Mouse (Mus musculus): ENCODE measurements around the gene Mixl1.

Gene Mixl1

GRCm38 (mm10) chr1:180696626-180697352 lies at the start of gene Mixl1:
Mixl1 (minus strand) TSS chr1:180697034.
- peak; percentile 63 for DNase-seq

DNA sequence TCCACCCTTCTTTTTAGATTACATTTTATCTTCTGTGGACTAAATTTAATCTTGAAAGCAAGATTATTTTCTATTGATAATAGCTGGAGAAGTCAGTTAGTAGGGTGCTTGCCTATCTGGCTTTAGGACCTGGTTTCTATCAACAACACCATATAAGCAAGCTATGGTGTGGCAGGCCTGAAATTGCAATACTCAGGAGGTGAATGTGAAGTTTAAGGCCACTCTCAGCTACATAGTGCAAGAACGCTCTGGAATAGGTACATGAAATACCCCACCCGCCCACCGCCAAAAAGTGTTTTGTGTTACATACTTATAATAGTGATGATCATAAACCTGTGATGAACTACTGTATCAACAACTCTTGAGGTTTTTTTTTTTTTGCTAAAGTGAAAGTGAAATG lies 32.4 kb upstream of the Mixl1 start:
- no peak for DNase-seq

DNA sequence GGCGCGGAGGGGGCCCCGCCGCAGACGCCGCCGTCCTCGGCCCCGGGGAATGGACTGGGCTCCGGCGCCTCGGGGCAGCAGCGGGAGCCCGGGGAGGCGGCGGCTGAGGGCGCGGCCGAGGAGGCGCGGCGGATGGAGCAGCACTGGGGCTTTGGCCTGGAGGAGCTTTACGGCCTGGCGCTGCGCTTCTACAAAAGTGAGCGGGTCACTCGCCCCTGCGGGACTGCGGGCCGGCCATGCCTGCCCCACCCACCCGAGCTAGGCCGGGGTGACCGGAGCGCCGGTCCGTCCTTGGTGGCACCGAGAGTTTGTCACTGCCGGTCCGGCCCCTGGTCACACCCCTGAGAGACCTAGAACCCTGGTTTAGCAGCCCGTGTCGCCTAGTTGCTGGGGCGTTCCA lies 29.3 kb upstream of the Mixl1 start:
- no peak for DNase-seq

DNA sequence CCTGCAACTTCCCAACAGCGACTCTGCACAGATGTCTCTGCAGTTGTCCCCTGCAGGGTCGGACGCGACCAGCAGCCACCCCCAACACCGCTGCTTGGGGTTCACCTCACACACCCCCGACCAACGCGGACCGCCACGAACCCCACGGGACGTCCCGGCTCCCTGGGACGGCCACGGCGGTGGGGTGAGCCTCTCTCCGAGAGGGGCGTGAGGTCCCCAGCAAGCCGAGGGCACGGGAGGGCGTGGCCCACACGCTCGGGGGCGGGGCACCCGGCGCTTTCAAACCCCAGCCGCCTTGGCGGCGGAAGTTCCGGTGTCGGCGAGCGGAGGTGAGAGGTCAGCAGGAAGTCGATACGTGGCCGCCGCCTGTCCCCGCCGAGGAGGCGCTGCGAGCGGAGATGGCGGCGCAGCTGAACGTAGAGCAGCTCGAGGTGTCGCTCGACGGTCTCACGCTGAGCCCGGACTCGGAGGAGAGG lies 28.9 kb upstream of the Mixl1 start, which contains the start of gene Acbd3:
TSS of gene Acbd3 (plus strand) at position 340 of the 476 bp plus-strand sequence.
- peak; percentile 97 for DNase-seq

- DNase-seq = peak; percentile 28
Measured at GRCm38 (mm10) chr1:180723701-180724238, 26.9 kb upstream of the Mixl1 start.

DNA sequence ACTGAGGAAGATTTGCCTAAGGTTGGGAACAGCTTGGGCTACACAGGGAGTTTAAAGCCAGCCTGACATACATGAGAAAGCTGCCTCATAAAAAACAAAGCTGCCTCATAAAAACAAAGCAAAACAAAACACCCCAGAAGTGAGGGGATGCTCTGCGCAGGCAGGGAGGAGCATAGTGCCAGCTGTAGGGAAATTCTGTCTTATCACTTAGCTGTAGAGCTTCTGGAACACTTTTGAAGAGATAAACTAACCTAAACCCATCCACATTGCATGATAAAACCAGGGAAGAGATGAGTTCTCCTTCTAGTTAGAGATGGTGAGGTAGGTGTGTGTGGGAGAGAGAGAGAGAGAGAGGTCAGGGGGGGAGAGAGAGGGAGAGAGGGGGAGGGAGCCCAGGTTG lies 25.8 kb upstream of the Mixl1 start:
- DNase-seq = no peak

DNA sequence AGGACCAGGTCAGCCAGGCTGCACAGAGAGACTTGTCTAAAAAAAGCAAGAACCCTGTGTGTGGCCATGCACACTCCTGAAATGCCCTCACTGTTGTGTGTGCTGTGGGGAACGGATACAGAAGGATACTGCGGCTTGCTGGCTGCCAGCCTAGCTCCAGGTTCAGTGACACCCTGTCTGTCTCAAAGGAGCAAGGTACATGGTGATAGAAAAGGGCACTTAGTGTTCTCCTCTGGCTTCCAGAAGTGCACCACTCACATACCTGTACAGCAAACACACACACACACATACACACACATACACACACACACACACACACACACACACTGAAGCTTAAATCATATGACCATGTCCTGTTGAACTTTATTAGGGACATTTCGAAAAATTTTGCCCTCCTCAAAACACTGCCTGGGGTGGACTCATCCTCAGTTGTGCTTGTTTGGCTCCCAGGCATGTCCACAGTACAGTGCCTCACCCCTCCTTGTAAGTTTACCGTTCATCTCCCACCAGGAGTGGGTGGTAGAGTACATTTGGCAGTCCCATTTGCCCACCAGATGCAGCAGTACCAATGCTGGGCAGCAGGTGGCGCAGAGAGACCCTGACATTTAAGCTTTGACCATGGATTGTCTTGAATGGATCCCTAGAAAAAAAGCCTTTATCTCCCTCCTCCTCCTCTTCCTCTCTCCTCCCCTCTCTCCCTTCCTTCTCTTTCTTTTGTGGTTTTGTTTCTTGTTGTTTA lies 23.3 kb upstream of the Mixl1 start:
- DNase-seq = peak; percentile 91

DNA sequence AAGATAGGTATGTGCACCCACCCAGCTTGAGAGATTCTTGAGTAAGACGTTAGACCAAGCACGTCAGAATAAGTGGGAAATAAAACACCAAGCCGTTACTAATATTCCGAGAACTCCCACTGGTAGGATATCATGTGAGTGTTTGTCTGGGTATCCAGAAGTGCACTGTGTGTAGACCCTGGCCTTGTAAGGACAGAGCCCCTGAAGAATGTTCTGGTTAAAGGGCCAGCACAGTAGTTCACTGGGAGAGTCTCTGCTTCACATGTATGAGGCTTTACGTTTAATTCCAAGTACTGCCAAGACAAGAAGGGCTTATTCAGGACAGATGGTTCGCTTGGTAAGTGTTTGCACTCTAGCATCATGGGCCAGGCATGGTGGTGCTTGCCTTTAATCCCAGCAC lies 22.6 kb upstream of the Mixl1 start:
- DNase-seq = no peak

GRCm38 (mm10) chr1:180718756-180719155 lies 21.9 kb upstream of the Mixl1 start:
- no peak for DNase-seq

- DNase-seq = no peak
Measured at GRCm38 (mm10) chr1:180708935-180709776, 12.3 kb upstream of the Mixl1 start.

DNA sequence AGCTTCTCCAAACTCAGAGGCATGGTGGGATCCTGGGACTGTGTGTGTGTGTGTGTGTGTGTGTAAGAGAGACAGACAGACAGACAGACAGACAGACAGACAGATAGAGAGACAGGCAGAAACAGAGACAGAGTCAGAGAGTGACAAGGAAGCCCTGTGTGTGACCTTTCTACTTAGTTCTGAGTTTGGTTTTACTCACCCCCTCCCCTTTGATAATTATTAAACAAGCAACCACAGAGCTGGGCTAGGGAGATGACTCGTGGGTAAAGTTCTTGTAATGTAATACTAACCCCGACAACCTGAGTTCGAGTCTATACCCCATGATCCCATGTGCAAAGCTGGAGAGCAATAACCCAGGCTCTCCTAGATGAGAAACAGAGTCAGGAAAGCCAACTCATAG lies 11.0 kb upstream of the Mixl1 start:
- DNase-seq = no peak

GRCm38 (mm10) chr1:180707368-180707767 lies 10.5 kb upstream of the Mixl1 start:
- no peak for DNase-seq

- DNase-seq = peak; percentile 45
Measured at GRCm38 (mm10) chr1:180703400-180703799, 6.6 kb upstream of the Mixl1 start.

DNA sequence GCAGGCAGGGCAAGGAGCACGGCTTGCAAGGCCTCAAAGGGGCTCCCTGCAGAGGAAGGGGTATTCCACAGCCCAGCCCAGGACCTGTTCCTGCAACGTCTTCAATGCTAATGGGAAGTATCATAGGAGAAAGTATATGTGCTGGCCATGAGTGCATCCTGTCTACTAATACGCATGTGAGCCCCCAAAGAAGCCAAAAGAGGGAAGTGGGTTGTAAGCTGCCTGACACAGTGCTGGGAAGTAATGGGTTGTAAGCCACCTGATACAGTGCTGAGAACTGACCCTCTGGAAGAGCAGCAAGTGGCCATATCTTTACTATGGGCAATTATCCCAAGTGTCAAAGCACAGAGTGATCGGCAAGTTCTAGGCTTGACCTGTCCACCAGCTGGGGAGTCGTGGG lies 1.2 kb upstream of the Mixl1 start:
- DNase-seq = no peak

- DNase-seq = no peak
Measured at GRCm38 (mm10) chr1:180691284-180691683, 5.5 kb downstream of the Mixl1 start.
